ENCODE assay signal across 21 mouse cellular contexts in genomic region chr5:106119584-106119983, GRCm38 (mm10).
A peak's percentile ranks its signal among the peaks of the same experiment; 100 is the strongest.
DNase-seq lines count a peak whose midpoint lies in the region; ATAC-seq and TF ChIP-seq lines count a peak whose summit lies in the region.
"Had no signal": no experiment of that assay in that cellular context is flagged by ENCODE, and none has a peak within 500 bp of the region (broad histone marks: within the 10 kb centered on the region; RNA-seq: fewer than 3 reads in every experiment).

No protein-coding gene starts in this region.

- H3K27me3 ChIP-seq in heart, embryonic 10.5 days (ENCODE audit: insufficient read depth, poor library complexity, severe bottlenecking): no peaks in the 10 kb centered on the region
- H3K27me3 ChIP-seq in heart, embryonic 12.5 days (replicated peaks): no peaks in the 10 kb centered on the region
- no peaks in the 10 kb centered on the region for H3K27me3 ChIP-seq in lung, postnatal 0 days (replicated peaks; ENCODE audit: insufficient read depth, low read length)
- H3K27me3 ChIP-seq: embryonic facial prominence, embryonic 15.5 days; hindbrain, embryonic 12.5 days had no signal

- 15% methylated on average over 1 of the region's 1 CpGs for WGBS in heart, embryonic 10.5 days
- WGBS in heart, embryonic 12.5 days: 8% methylated on average over 1 of the region's 1 CpGs
- WGBS in lung, postnatal 0 days: 40% methylated on average over 1 of the region's 1 CpGs

- H3K27ac ChIP-seq in heart, embryonic 10.5 days: peak overlapping the region; percentile 62; the same call in 1 of the 2 replicates
- H3K27ac ChIP-seq in heart, embryonic 12.5 days (ENCODE audit: poor library complexity, severe bottlenecking): no peak overlapping the region
- no peak overlapping the region for H3K27ac ChIP-seq in lung, postnatal 0 days (ENCODE audit: low read length)
- H3K27ac ChIP-seq: embryonic facial prominence, embryonic 15.5 days; forebrain, embryonic 10.5 days; gastrocnemius, adult 2 months; hindbrain, embryonic 12.5 days had no signal

- peaks cover 17% of the 10 kb centered on the region for H3K4me1 ChIP-seq in heart, embryonic 10.5 days
- H3K4me1 ChIP-seq in heart, embryonic 12.5 days (replicated peaks): peaks cover 14% of the 10 kb centered on the region
- H3K4me1 ChIP-seq in lung, postnatal 0 days (ENCODE audit: insufficient read depth, low read depth, low read length): no peaks in the 10 kb centered on the region

- TF ChIP-seq CTCF in lung, postnatal 0 days (IDR thresholded peaks at IDR 0.05): no peak

- no peak for ATAC-seq in heart, embryonic 12.5 days (ENCODE audit: insufficient number of reproducible peaks, low FRiP score)
- peak; percentile 65 for ATAC-seq in lung, postnatal 0 days
- ATAC-seq: forebrain, embryonic 14.5 days had no signal

- no peak overlapping the region for H3K4me3 ChIP-seq in heart, embryonic 10.5 days
- no peak overlapping the region for H3K4me3 ChIP-seq in heart, embryonic 12.5 days
- H3K4me3 ChIP-seq in lung, postnatal 0 days (ENCODE audit: low read depth, low read length): no peak overlapping the region
- H3K4me3 ChIP-seq: embryonic facial prominence, embryonic 15.5 days; erythroblast, embryonic 14.5 days; forebrain, embryonic 10.5 days; gastrocnemius, adult 2 months; hindbrain, embryonic 12.5 days had no signal

- no peak for DNase-seq in heart, embryonic 10.5 days (ENCODE audit: low spot score)
- peak; percentile 34 for DNase-seq in left cerebral cortex, postnatal 4 days
- DNase-seq in left cerebral cortex, postnatal 25 days (ENCODE audit: low spot score in 2 of 2): no peak
- DNase-seq in lung, postnatal 0 days (ENCODE audit: low spot score): peak; percentile 47
- no peak for DNase-seq in lung, adult 18-20 months
- DNase-seq in lung, postnatal 14 days: peak; percentile 13
- no peak for DNase-seq in layer of hippocampus, adult 9-11 months
- DNase-seq: adrenal gland, postnatal 14 days; cerebellum, adult 11-12 months; cerebellum, adult 9-11 months; embryo, embryonic 11 days; gastrocnemius, adult 2 months; gastrocnemius, postnatal 25 days; heart, postnatal 10 days; heart, postnatal 4 days had no signal

- H3K4me2 ChIP-seq in heart, embryonic 12.5 days: no peak overlapping the region
- no peak overlapping the region for H3K4me2 ChIP-seq in lung, postnatal 0 days (replicated peaks; ENCODE audit: low read depth, low read length)
- H3K4me2 ChIP-seq: embryonic facial prominence, embryonic 15.5 days; hindbrain, embryonic 12.5 days had no signal

- no peak overlapping the region for H3K9ac ChIP-seq in heart, embryonic 12.5 days
- no peak overlapping the region for H3K9ac ChIP-seq in lung, postnatal 0 days (replicated peaks; ENCODE audit: low read depth)
- H3K9ac ChIP-seq: embryonic facial prominence, embryonic 15.5 days; hindbrain, embryonic 12.5 days had no signal

- TF ChIP-seq EP300 in lung, postnatal 0 days (IDR thresholded peaks at IDR 0.05): no peak

- intact Hi-C loops in left cerebral cortex, postnatal 4 days (cut with DNase I): no loop called here
- intact Hi-C loops in left cerebral cortex, postnatal 25 days (cut with DNase I): no loop called here

- no peaks in the 10 kb centered on the region for H3K9me3 ChIP-seq in heart, embryonic 10.5 days
- no peaks in the 10 kb centered on the region for H3K9me3 ChIP-seq in heart, embryonic 12.5 days (replicated peaks)
- no peaks in the 10 kb centered on the region for H3K9me3 ChIP-seq in lung, postnatal 0 days (ENCODE audit: low read length)
- H3K9me3 ChIP-seq: embryonic facial prominence, embryonic 15.5 days; forebrain, embryonic 10.5 days; hindbrain, embryonic 12.5 days had no signal

- H3K36me3 ChIP-seq in heart, embryonic 10.5 days: no peaks in the 10 kb centered on the region
- H3K36me3 ChIP-seq in heart, embryonic 12.5 days: no peaks in the 10 kb centered on the region
- H3K36me3 ChIP-seq in lung, postnatal 0 days (ENCODE audit: insufficient read depth, low read length): no peaks in the 10 kb centered on the region
- H3K36me3 ChIP-seq: embryonic facial prominence, embryonic 15.5 days; forebrain, embryonic 10.5 days; hindbrain, embryonic 12.5 days had no signal

Comparison
In these comparisons a context has a peak if more than half of its experiments do, and no peak if none do; other contexts are left out.
1. DNase-seq: peak in left cerebral cortex, postnatal 4 days (single experiment), lung, postnatal 0 days (single experiment) and lung, postnatal 14 days (single experiment); none in heart, embryonic 10.5 days (single experiment), left cerebral cortex, postnatal 25 days (0 of 2), lung, adult 18-20 months (0 of 2) and layer of hippocampus, adult 9-11 months (single experiment).